In genomic region chr12:108894432-108894816, GRCm38 (mm10) we compare ENCODE assay signal across 8 mouse cellular contexts. TPM values are rescaled to one million over a fixed set of nuclear protein-coding genes. Genes with fewer than 3 reads are reported as not detected.
DNase-seq lines count a peak whose midpoint lies in the region; ATAC-seq and TF ChIP-seq lines count a peak whose summit lies in the region.

No protein-coding gene starts in this region.

- no peak for ATAC-seq in erythroblast, adult 5-6 weeks (replicated peaks; ENCODE audit: low FRiP score, poor library complexity, severe bottlenecking)
- peak; percentile 51 for ATAC-seq in neural tube, embryonic 11.5 days (ENCODE audit: insufficient read depth, low FRiP score, low TSS enrichment)
- 0 out of 2 replicates have a peak, but pooled peaks have one; percentile 7 for ATAC-seq in limb, embryonic 14.5 days (ENCODE audit: low FRiP score, low read depth)
- no peak for ATAC-seq in stomach, embryonic 15.5 days (ENCODE audit: insufficient read depth, low FRiP score, low read depth)
- no peak for ATAC-seq in granulocyte monocyte progenitor cell, adult 5-6 weeks (replicated peaks; ENCODE audit: poor library complexity, severe bottlenecking)

- WGBS in neural tube, embryonic 11.5 days = 4% methylated on average over 7 of the region's 7 CpGs
- 2% methylated on average over 7 of the region's 7 CpGs for WGBS in limb, embryonic 14.5 days
- WGBS in stomach, embryonic 15.5 days = 3% methylated on average over 7 of the region's 7 CpGs

- peak overlapping the region; percentile 53 for H3K4me2 ChIP-seq in neural tube, embryonic 11.5 days (ENCODE audit: low read depth)
- H3K4me2 ChIP-seq in limb, embryonic 14.5 days (replicated peaks; ENCODE audit: low read depth, low read length, severe bottlenecking) = peak overlapping the region; percentile 83
- H3K4me2 ChIP-seq in stomach, embryonic 15.5 days = peak overlapping the region; percentile 66

- H3K4me1 ChIP-seq in erythroblast, embryonic 14.5 days (ENCODE audit: control insufficient read depth) = peaks cover 34% of the 10 kb centered on the region
- H3K4me1 ChIP-seq in neural tube, embryonic 11.5 days (ENCODE audit: control insufficient read depth, insufficient read depth, low read length) = peaks cover 8% of the 10 kb centered on the region
- peaks cover 12% of the 10 kb centered on the region for H3K4me1 ChIP-seq in limb, embryonic 14.5 days (ENCODE audit: control insufficient read depth, insufficient read depth, low read length)
- peaks cover 21% of the 10 kb centered on the region for H3K4me1 ChIP-seq in stomach, embryonic 15.5 days

- H3K9me3 ChIP-seq in erythroblast, embryonic 14.5 days (ENCODE audit: control insufficient read depth, low read length) = no peaks in the 10 kb centered on the region
- no peaks in the 10 kb centered on the region for H3K9me3 ChIP-seq in neural tube, embryonic 11.5 days (ENCODE audit: control insufficient read depth, low read length)
- no peaks in the 10 kb centered on the region for H3K9me3 ChIP-seq in limb, embryonic 14.5 days (ENCODE audit: control insufficient read depth, low read length)
- H3K9me3 ChIP-seq in stomach, embryonic 15.5 days = no peaks in the 10 kb centered on the region

- no peak for DNase-seq in neural tube, embryonic 11.5 days (ENCODE audit: low spot score)
- DNase-seq in neural tube, embryonic 10.5 days (ENCODE audit: extremely low spot score, low spot score) = no peak
- DNase-seq in limb, embryonic 14.5 days (ENCODE audit: low spot score) = no peak
- no peak for DNase-seq in adrenal gland, postnatal 25 days

- no peak overlapping the region for H3K27ac ChIP-seq in neural tube, embryonic 11.5 days (ENCODE audit: low read depth, low read length)
- H3K27ac ChIP-seq in limb, embryonic 14.5 days (replicated peaks; ENCODE audit: low read depth, low read length) = no peak overlapping the region
- H3K27ac ChIP-seq in stomach, embryonic 15.5 days = no peak overlapping the region

- H3K36me3 ChIP-seq in erythroblast, embryonic 14.5 days (ENCODE audit: control insufficient read depth) = peaks cover 23% of the 10 kb centered on the region
- H3K36me3 ChIP-seq in neural tube, embryonic 11.5 days (ENCODE audit: control insufficient read depth, insufficient read depth, low read length) = no peaks in the 10 kb centered on the region; the same call in 1 of the 2 replicates
- peaks cover 18% of the 10 kb centered on the region for H3K36me3 ChIP-seq in limb, embryonic 14.5 days (ENCODE audit: control insufficient read depth, insufficient read depth, low read length)
- H3K36me3 ChIP-seq in stomach, embryonic 15.5 days = no peaks in the 10 kb centered on the region

- H3K9ac ChIP-seq in neural tube, embryonic 11.5 days (ENCODE audit: low read length) = peak overlapping the region; percentile 68
- peak overlapping the region; percentile 71 for H3K9ac ChIP-seq in limb, embryonic 14.5 days (ENCODE audit: low read depth, low read length, severe bottlenecking)
- 0 out of 2 replicates have a peak overlapping the region, but pooled peaks have one; percentile 6 for H3K9ac ChIP-seq in stomach, embryonic 15.5 days

- no peak for TF ChIP-seq POLR2A in limb, embryonic 14.5 days (IDR thresholded peaks at IDR 0.05; ENCODE audit: borderline replicate concordance, extremely low read depth, insufficient read depth, insufficient read length)

- peak overlapping the region; percentile 91 for H3K4me3 ChIP-seq in erythroblast, embryonic 14.5 days (replicated peaks)
- peak overlapping the region; percentile 95 for H3K4me3 ChIP-seq in neural tube, embryonic 11.5 days (ENCODE audit: low read depth, low read length)
- H3K4me3 ChIP-seq in limb, embryonic 14.5 days (replicated peaks; ENCODE audit: low read length) = peak overlapping the region; percentile 84
- H3K4me3 ChIP-seq in stomach, embryonic 15.5 days (replicated peaks) = peak overlapping the region; percentile 79

- H3K27me3 ChIP-seq in erythroblast, embryonic 14.5 days (ENCODE audit: control insufficient read depth) = no peaks in the 10 kb centered on the region
- H3K27me3 ChIP-seq in neural tube, embryonic 11.5 days (ENCODE audit: control insufficient read depth, insufficient read depth, low read length) = no peaks in the 10 kb centered on the region
- no peaks in the 10 kb centered on the region for H3K27me3 ChIP-seq in limb, embryonic 14.5 days (ENCODE audit: control insufficient read depth, insufficient read depth, low read length)
- H3K27me3 ChIP-seq in stomach, embryonic 15.5 days (replicated peaks) = no peaks in the 10 kb centered on the region

RNA-seq across cellular contexts. Expression of gene Wars, which starts 0.5 kb away (rescaled TPM):
- polyA plus RNA-seq in erythroblast, embryonic 14.5 days (2012) = 1.4 and 2.1 TPM in 2 replicates
- 8.2 and 9.4 TPM in 2 replicates for total RNA-seq in erythroblast, adult 5-6 weeks (2015; ENCODE audit: low replicate concordance)
- 8.2 and 8.9 TPM in 2 replicates for total RNA-seq in erythroblast, adult 5-6 weeks (2017; ENCODE audit: low replicate concordance)
- 139 and 148 TPM in 2 replicates for polyA plus RNA-seq in neural tube, embryonic 11.5 days (2014; fragmentation: Nextera tagmentation; extraction: Ambion mirVana)
- 65.6 and 70.6 TPM in 2 replicates for polyA plus RNA-seq in limb, embryonic 14.5 days (2012; rRNA removed)
- polyA plus RNA-seq in limb, embryonic 14.5 days (2014; fragmentation: Nextera tagmentation; extraction: Ambion mirVana) = 67.6 and 69.9 TPM in 2 replicates
- 91.1 and 96.6 TPM in 2 replicates for polyA plus RNA-seq in stomach, embryonic 15.5 days (2015; fragmentation: Nextera tagmentation; extraction: Ambion mirVana)
- 54.6 and 64.0 TPM in 2 replicates for total RNA-seq in adrenal gland, postnatal 25 days (2021)
- 27.5 and 42.9 TPM in 2 replicates for total RNA-seq in granulocyte monocyte progenitor cell, adult 5-6 weeks (2014; fragmentation: Nextera tagmentation)
- 65.5 and 69.5 TPM in 2 replicates for total RNA-seq in granulocyte monocyte progenitor cell, adult 5-6 weeks (2017)

RNA-seq across cellular contexts. Expression of gene Wdr25, which starts 1.0 kb away (rescaled TPM):
- polyA plus RNA-seq in erythroblast, embryonic 14.5 days (2012) = 0.57 and 0.76 TPM in 2 replicates
- not detected in 2 replicates for total RNA-seq in erythroblast, adult 5-6 weeks (2015; ENCODE audit: low replicate concordance)
- 1.4 and 6.4 TPM in 2 replicates for total RNA-seq in erythroblast, adult 5-6 weeks (2017; ENCODE audit: low replicate concordance)
- polyA plus RNA-seq in neural tube, embryonic 11.5 days (2014; fragmentation: Nextera tagmentation; extraction: Ambion mirVana) = 5.2 TPM in 2 replicates
- polyA plus RNA-seq in limb, embryonic 14.5 days (2012; rRNA removed) = 12.7 and 16.9 TPM in 2 replicates
- 3.9 and 4.6 TPM in 2 replicates for polyA plus RNA-seq in limb, embryonic 14.5 days (2014; fragmentation: Nextera tagmentation; extraction: Ambion mirVana)
- 8.3 and 9.6 TPM in 2 replicates for polyA plus RNA-seq in stomach, embryonic 15.5 days (2015; fragmentation: Nextera tagmentation; extraction: Ambion mirVana)
- 7.9 and 8.4 TPM in 2 replicates for total RNA-seq in adrenal gland, postnatal 25 days (2021)
- 7.9 and 16.6 TPM in 2 replicates for total RNA-seq in granulocyte monocyte progenitor cell, adult 5-6 weeks (2014; fragmentation: Nextera tagmentation)
- 3.4 and 8.1 TPM in 2 replicates for total RNA-seq in granulocyte monocyte progenitor cell, adult 5-6 weeks (2017)

RNA-seq across cellular contexts. Expression of gene Slc25a47, which starts 58.6 kb away (rescaled TPM):
- 0.19 and 0.22 TPM in 2 replicates for polyA plus RNA-seq in erythroblast, embryonic 14.5 days (2012)
- 9.0 TPM in 1 of 2 replicates, not detected in the other for total RNA-seq in erythroblast, adult 5-6 weeks (2015; ENCODE audit: low replicate concordance)
- 2.0 and 2.8 TPM in 2 replicates for total RNA-seq in erythroblast, adult 5-6 weeks (2017; ENCODE audit: low replicate concordance)
- polyA plus RNA-seq in neural tube, embryonic 11.5 days (2014; fragmentation: Nextera tagmentation; extraction: Ambion mirVana) = 10.5 and 13.2 TPM in 2 replicates
- polyA plus RNA-seq in limb, embryonic 14.5 days (2012; rRNA removed) = 24.2 and 41.5 TPM in 2 replicates
- polyA plus RNA-seq in limb, embryonic 14.5 days (2014; fragmentation: Nextera tagmentation; extraction: Ambion mirVana) = 13.9 and 19.1 TPM in 2 replicates
- 8.9 and 9.8 TPM in 2 replicates for polyA plus RNA-seq in stomach, embryonic 15.5 days (2015; fragmentation: Nextera tagmentation; extraction: Ambion mirVana)
- 16.1 and 21.0 TPM in 2 replicates for total RNA-seq in adrenal gland, postnatal 25 days (2021)
- 8.6 and 10.8 TPM in 2 replicates for total RNA-seq in granulocyte monocyte progenitor cell, adult 5-6 weeks (2014; fragmentation: Nextera tagmentation)
- total RNA-seq in granulocyte monocyte progenitor cell, adult 5-6 weeks (2017) = 2.4 and 5.2 TPM in 2 replicates

RNA-seq across cellular contexts. Expression of gene Slc25a29, which starts 58.7 kb away (rescaled TPM):
- polyA plus RNA-seq in erythroblast, embryonic 14.5 days (2012) = 0.02 TPM in 1 of 2 replicates, not detected in the other
- total RNA-seq in erythroblast, adult 5-6 weeks (2015; ENCODE audit: low replicate concordance) = 0.84 and 1.7 TPM in 2 replicates
- not detected in 2 replicates for total RNA-seq in erythroblast, adult 5-6 weeks (2017; ENCODE audit: low replicate concordance)
- 12.9 and 13.7 TPM in 2 replicates for polyA plus RNA-seq in neural tube, embryonic 11.5 days (2014; fragmentation: Nextera tagmentation; extraction: Ambion mirVana)
- polyA plus RNA-seq in limb, embryonic 14.5 days (2012; rRNA removed) = 9.8 and 14.5 TPM in 2 replicates
- 10.9 and 12.6 TPM in 2 replicates for polyA plus RNA-seq in limb, embryonic 14.5 days (2014; fragmentation: Nextera tagmentation; extraction: Ambion mirVana)
- 7.2 and 8.3 TPM in 2 replicates for polyA plus RNA-seq in stomach, embryonic 15.5 days (2015; fragmentation: Nextera tagmentation; extraction: Ambion mirVana)
- 20.7 and 25.5 TPM in 2 replicates for total RNA-seq in adrenal gland, postnatal 25 days (2021)
- total RNA-seq in granulocyte monocyte progenitor cell, adult 5-6 weeks (2014; fragmentation: Nextera tagmentation) = 0.34 and 2.9 TPM in 2 replicates
- total RNA-seq in granulocyte monocyte progenitor cell, adult 5-6 weeks (2017) = 0.39 and 2.9 TPM in 2 replicates

Comparison
In these comparisons a context has a peak if more than half of its experiments do, and no peak if none do; other contexts are left out.
1. ATAC-seq: peak in neural tube, embryonic 11.5 days (single experiment) and limb, embryonic 14.5 days (single experiment); none in erythroblast, adult 5-6 weeks (single experiment), stomach, embryonic 15.5 days (single experiment) and granulocyte monocyte progenitor cell, adult 5-6 weeks (single experiment).
2. H3K9ac ChIP-seq: peak in every context shown above with its lines; median percentile 71 in limb, embryonic 14.5 days; 68 in neural tube, embryonic 11.5 days; 6 in stomach, embryonic 15.5 days.
3. RNA of gene Wars, which starts 0.5 kb away (polyA plus RNA-seq): 139 to 148 TPM in neural tube, embryonic 11.5 days, 91.1 to 96.6 TPM in stomach, embryonic 15.5 days and 65.6 to 70.6 TPM in limb, embryonic 14.5 days; 1.4 to 2.1 TPM in erythroblast, embryonic 14.5 days; every median in the first group is over 10 times any median in the second.
4. Peak in every context shown above with its lines, with median percentiles within 50 percentile points of each other: H3K4me3 ChIP-seq and H3K4me2 ChIP-seq.